Mouse (Mus musculus): ENCODE data around the gene Elp4. TPM values are rescaled to one million over a fixed set of nuclear protein-coding genes. Genes with fewer than 3 reads are reported as not detected.

The Elp4 gene
- polyA plus RNA-seq, 1 experiment from 2014 or later: 47.4 TPM

DNA sequence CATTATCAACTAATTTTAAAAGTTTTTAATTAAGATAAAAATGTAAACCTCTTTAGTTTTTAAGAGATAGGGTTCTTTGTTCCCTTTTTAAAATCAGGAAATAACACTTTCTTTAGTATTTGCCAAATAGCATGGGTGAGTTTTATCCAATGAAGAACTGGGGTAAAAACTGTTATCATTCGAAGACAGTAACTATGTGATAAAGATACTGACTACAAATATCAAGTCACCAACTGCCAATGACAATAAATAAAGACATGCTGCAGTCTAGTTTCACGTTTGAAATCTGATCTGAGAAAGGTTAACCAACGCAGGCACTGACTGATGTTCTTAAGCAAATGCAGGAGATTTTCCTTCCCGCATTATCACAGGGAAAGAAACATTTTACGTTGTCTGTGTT lies 100.9 kb downstream of the Elp4 start:
- Histone ChIP-seq H3K27ac (no peak overlapping the region), H3K4me2 (replicated peaks) (no peak overlapping the region), H3K9me3 (no peaks in the 10 kb centered on the region), H3K27me3 (replicated peaks) (no peaks in the 10 kb centered on the region), H3K9ac (no peak overlapping the region), H3K4me3 (no peak overlapping the region), H3K4me1 (no peaks in the 10 kb centered on the region), H3K36me3 (no peaks in the 10 kb centered on the region)
- WGBS: 55% methylated on average over 5 of the region's 5 CpGs
- no peak for ATAC-seq (ENCODE audit: low FRiP score, low read depth)

DNA sequence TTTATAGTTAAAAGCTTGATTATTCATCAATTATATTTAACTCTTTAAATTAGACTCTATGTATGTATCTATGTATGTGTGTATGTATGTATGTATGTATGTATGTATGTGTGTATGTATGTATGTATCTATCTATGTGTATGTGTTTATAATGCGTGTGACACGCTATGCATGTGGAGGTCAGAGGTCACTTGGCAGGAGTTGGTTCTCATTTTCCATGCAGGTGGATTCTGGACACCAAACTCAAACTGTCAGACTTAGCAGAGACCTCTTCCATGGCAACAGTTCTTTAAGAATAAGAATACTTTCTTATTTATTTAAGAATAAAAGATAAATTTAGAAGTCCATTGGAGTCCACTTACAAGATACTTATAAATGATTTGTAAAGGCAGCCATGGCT lies 101.5 kb downstream of the Elp4 start:
- WGBS: 84% methylated on average over 2 of the region's 2 CpGs
- Histone ChIP-seq H3K9me3 (no peaks in the 10 kb centered on the region), H3K4me3 (no peak overlapping the region), H3K27ac (no peak overlapping the region), H3K9ac (no peak overlapping the region), H3K4me1 (no peaks in the 10 kb centered on the region), H3K36me3 (no peaks in the 10 kb centered on the region), H3K27me3 (replicated peaks) (no peaks in the 10 kb centered on the region), H3K4me2 (replicated peaks) (no peak overlapping the region)
- ATAC-seq (ENCODE audit: low FRiP score, low read depth): no peak

DNA sequence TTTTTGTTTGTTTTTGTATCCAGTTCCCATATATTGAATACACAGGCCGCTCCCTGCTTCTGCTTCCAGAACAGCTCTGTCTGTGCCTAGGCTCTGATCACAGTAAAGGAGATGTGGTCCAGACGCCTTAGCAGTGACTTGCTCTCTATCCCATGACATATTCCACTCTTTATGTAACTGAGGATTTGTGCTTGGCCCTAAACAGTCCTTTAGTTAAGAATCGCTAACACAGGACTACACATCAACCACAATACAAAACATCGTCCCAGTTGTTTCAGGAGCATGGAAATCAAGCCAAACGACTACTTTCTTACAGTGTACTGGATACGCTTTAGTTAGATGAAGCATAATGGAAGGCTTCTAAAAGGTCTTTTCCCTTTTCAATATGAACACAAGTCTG lies 102.8 kb downstream of the Elp4 start:
- no peak for ATAC-seq (ENCODE audit: low FRiP score, low read depth)
- no peaks in the 10 kb centered on the region for H3K9me3 ChIP-seq
- WGBS: 72% methylated on average over 6 of the region's 6 CpGs
- H3K4me1 ChIP-seq: no peaks in the 10 kb centered on the region
- no peaks in the 10 kb centered on the region for H3K36me3 ChIP-seq
- no peak overlapping the region for H3K27ac ChIP-seq
- no peaks in the 10 kb centered on the region for H3K27me3 ChIP-seq (replicated peaks)
- no peak overlapping the region for H3K9ac ChIP-seq
- no peak overlapping the region for H3K4me2 ChIP-seq (replicated peaks)
- no peak overlapping the region for H3K4me3 ChIP-seq

DNA sequence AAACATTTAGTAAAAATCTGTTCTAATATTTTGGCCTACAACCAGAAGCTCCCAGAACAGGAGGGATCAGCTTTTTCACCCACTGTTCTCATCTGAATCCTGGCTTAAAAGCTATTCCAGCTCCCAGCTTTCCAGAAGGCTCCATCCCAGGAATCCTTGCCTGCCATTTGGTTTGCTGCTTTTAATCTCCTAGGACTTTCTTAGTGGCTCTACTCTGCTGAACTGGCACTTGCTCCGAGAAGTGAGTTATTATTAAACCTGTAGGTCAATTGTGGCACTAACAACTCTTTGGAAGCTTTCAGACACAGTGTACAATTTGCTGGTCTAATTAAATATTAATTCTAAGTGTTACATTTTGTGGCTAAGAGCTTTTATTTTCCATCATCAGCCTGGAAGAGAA lies 103.7 kb downstream of the Elp4 start:
- no peak for ATAC-seq (ENCODE audit: low FRiP score, low read depth)
- Histone ChIP-seq H3K27me3 (replicated peaks) (no peaks in the 10 kb centered on the region), H3K9me3 (no peaks in the 10 kb centered on the region), H3K4me2 (replicated peaks) (no peak overlapping the region), H3K9ac (no peak overlapping the region), H3K4me3 (no peak overlapping the region), H3K36me3 (no peaks in the 10 kb centered on the region), H3K27ac (no peak overlapping the region), H3K4me1 (no peaks in the 10 kb centered on the region)
- 51% methylated on average over 1 of the region's 1 CpGs for WGBS

DNA sequence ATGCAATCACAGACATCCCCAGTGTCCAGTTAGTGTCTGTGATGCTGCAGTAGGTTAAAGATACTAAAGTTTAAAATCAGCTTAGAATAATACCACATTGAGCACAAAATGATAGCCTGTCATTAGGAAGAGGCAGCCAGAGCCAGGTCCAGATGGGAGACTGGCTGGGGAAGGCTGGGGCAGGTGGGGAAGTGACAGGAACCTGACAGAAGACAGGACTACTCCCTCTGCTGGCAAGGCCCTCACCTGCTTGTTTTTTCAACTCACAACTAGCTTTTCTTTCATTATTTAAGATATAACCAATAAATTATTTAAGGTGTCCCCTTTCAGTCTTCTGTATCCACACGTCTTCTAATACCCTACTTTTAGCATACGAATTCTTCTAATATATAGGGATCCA lies 104.5 kb downstream of the Elp4 start:
- Histone ChIP-seq H3K4me1 (no peaks in the 10 kb centered on the region), H3K9ac (no peak overlapping the region), H3K27ac (no peak overlapping the region), H3K9me3 (no peaks in the 10 kb centered on the region), H3K27me3 (replicated peaks) (no peaks in the 10 kb centered on the region), H3K4me2 (replicated peaks) (no peak overlapping the region), H3K4me3 (no peak overlapping the region), H3K36me3 (no peaks in the 10 kb centered on the region)
- ATAC-seq (ENCODE audit: low FRiP score, low read depth): peak; percentile 55
- 76% methylated on average over 2 of the region's 2 CpGs for WGBS

DNA sequence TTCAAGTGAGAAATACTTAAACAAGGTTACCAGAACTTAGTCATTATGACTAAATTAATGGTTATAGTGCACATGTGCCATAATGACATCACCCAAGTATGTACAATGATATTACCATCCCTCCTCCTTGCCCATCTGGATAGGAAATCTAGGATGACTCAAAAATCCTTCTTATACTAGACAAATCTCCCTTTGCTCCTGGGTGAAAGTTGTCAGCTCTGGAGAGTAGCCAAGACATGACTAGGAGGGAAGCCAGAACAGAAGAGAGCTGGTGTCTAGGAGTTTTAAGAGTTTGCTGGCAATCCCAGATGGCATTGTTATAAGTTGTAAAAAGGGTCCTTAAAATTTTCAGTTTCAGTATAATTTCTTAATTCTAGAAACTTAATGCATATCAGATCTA lies 106.5 kb downstream of the Elp4 start:
- Histone ChIP-seq H3K27ac (no peak overlapping the region), H3K9me3 (no peaks in the 10 kb centered on the region), H3K9ac (no peak overlapping the region), H3K4me2 (replicated peaks) (no peak overlapping the region), H3K4me3 (no peak overlapping the region), H3K4me1 (no peaks in the 10 kb centered on the region), H3K36me3 (no peaks in the 10 kb centered on the region), H3K27me3 (replicated peaks) (no peaks in the 10 kb centered on the region)
- no peak for ATAC-seq (ENCODE audit: low FRiP score, low read depth)

DNA sequence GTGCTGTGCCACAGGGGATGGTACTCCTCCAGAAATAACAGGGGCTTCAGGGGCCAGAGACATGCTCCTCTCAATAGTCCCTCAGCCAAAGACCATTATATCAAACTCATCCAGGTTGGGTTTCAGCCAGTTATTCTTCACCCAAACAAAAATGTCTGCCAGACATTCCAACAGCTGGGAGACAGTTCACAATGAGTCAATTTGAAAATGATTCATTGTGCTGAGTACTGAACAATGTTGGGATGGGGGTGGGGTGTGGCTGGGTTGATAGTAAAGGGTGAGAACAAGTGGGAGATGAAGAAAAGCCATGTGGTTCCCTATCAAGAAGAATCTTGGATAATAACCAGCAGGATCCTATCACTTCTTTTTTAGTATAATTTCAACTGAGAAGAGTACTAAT lies 108.3 kb downstream of the Elp4 start:
- H3K9ac ChIP-seq: no peak overlapping the region
- no peak for ATAC-seq (ENCODE audit: low FRiP score, low read depth)
- no peaks in the 10 kb centered on the region for H3K4me1 ChIP-seq
- no peaks in the 10 kb centered on the region for H3K36me3 ChIP-seq
- no peaks in the 10 kb centered on the region for H3K27me3 ChIP-seq (replicated peaks)
- no peak overlapping the region for H3K4me3 ChIP-seq
- no peaks in the 10 kb centered on the region for H3K9me3 ChIP-seq
- no peak overlapping the region for H3K27ac ChIP-seq
- H3K4me2 ChIP-seq (replicated peaks): no peak overlapping the region

DNA sequence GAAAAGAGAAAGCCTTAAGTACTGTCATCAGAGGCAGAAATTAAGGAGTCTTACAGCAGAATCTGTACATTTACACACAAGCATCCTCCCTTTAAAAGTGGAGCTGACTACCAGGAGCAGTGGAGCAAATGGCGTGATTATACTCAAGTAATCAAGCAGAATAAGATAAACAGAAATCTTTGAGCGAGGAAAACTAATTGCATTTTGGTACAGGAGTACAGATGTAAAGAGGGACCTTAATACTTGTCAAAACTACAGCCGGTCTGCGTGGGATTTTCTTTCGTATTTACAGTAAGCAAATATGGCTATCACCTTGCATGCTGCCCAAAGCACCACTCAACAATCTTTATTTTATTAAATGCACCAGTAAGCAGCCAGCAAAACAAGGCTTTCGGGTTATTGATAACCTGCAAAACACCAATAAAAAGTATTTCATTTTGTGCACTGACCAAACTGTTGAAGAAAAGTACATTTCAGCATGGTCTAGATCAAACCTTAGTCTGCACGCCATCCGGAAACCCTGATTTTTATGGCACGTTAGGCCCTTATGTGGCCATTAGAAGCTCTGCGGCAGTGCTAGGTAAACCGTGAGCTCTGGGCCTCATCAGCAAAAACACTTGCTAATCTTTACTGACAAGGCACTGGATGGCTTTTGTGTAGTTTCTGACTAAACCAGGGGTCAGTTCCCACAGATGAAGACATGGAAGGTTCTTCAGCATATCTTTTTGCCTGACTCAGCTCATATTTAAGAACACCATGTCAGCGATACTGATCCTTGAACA lies 111.8 kb downstream of the Elp4 start:
- no peak overlapping the region for H3K27ac ChIP-seq
- no peaks in the 10 kb centered on the region for H3K36me3 ChIP-seq
- H3K9me3 ChIP-seq: no peaks in the 10 kb centered on the region
- no peak for ATAC-seq (ENCODE audit: low FRiP score, low read depth)
- H3K4me2 ChIP-seq (replicated peaks): no peak overlapping the region
- H3K9ac ChIP-seq: no peak overlapping the region
- no peaks in the 10 kb centered on the region for H3K27me3 ChIP-seq (replicated peaks)
- H3K4me3 ChIP-seq: no peak overlapping the region
- H3K4me1 ChIP-seq: no peaks in the 10 kb centered on the region
- WGBS: 57% methylated on average over 12 of the region's 12 CpGs

DNA sequence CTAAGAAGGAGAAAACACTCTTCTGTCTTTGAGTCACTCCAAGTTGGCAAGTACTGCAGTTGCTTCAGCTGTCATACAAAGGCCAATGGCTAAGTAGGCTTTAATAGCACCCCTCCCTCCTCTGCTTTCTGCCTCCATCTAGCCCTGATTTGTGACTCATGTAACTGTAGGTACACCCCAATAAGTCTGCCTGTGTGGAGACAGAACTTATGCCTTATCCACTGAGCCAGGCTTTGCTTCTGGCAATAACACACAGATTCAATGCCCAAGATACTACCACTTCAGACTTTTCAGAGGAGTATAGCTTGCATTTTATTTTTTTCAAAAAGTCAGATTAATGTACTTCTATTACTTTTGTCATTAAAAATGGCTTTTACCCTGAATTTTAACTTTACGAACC lies 114.4 kb downstream of the Elp4 start:
- no peak overlapping the region for H3K9ac ChIP-seq
- H3K36me3 ChIP-seq: no peaks in the 10 kb centered on the region
- no peak overlapping the region for H3K4me2 ChIP-seq (replicated peaks)
- H3K27me3 ChIP-seq (replicated peaks): no peaks in the 10 kb centered on the region
- ATAC-seq (ENCODE audit: low FRiP score, low read depth): no peak
- no peaks in the 10 kb centered on the region for H3K9me3 ChIP-seq
- H3K4me1 ChIP-seq: no peaks in the 10 kb centered on the region
- H3K4me3 ChIP-seq: no peak overlapping the region
- H3K27ac ChIP-seq: no peak overlapping the region
- 94% methylated on average over 1 of the region's 1 CpGs for WGBS

DNA sequence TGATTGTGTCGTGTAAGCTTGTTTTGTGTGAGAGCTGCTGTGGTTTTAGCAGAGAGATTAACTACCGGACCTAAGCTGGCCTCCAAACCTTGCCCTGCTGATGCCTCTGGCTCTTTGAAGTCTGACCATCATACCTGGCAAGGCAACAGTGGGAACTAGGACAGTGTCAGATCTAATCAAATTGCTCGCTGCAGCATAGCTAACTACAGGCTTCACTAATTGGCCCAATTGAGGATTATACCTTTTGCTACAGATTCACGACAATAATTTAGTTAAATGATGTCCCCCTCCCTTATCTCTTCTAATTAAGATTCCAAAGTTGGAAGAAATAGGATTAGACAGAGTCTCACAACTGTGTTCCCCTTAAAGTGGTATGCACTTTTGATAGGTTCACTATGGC lies 116.6 kb downstream of the Elp4 start:
- no peak overlapping the region for H3K4me3 ChIP-seq
- H3K27ac ChIP-seq: no peak overlapping the region
- H3K9me3 ChIP-seq: no peaks in the 10 kb centered on the region
- no peaks in the 10 kb centered on the region for H3K27me3 ChIP-seq (replicated peaks)
- H3K36me3 ChIP-seq: no peaks in the 10 kb centered on the region
- no peaks in the 10 kb centered on the region for H3K4me1 ChIP-seq
- WGBS: 72% methylated on average over 4 of the region's 4 CpGs
- H3K4me2 ChIP-seq (replicated peaks): no peak overlapping the region
- no peak for ATAC-seq (ENCODE audit: low FRiP score, low read depth)
- no peak overlapping the region for H3K9ac ChIP-seq

DNA sequence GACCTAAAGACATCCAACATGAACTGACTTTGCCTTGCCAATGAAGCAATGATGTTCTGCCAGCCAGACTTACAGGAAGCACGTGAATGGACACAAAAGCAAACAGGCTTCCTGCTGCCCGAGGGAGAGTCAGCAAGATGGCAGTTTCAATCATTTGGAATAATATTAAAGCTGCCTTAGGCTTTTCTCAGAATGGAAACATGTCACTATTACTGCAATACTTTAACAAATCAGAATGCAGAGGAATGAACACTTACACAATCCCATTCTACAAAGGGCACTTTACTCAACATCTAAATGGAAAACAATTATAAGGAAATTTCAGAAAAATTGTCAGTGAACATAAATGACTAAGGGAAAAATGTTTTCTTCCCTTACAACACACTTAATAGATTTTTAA lies 117.4 kb downstream of the Elp4 start:
- WGBS: 32% methylated on average over 2 of the region's 2 CpGs
- Histone ChIP-seq H3K4me1 (no peaks in the 10 kb centered on the region), H3K4me3 (no peak overlapping the region)

DNA sequence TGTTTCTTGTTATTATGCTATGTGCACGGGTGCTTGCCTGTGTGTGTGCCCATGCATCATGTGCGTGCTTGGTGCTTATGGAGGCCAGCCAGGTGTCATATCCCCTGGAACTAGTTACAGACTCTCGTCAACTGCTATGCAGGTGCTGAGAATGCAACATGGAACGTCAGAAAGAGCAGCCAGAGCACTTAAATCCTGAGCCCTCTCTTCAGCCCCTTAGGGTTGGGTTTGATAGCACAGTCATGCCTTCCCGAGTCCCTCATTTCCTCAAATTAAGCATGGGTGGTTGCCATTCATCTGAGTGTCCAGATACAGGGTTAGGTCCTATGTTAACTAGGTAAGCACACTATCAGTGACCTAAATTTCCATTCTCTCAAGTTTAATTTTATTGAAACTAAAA lies 121.5 kb downstream of the Elp4 start:
- no peak overlapping the region for H3K4me3 ChIP-seq
- WGBS: 75% methylated on average over 5 of the region's 5 CpGs
- no peak overlapping the region for H3K9ac ChIP-seq
- H3K27ac ChIP-seq: no peak overlapping the region
- H3K4me1 ChIP-seq: no peaks in the 10 kb centered on the region
- no peaks in the 10 kb centered on the region for H3K27me3 ChIP-seq (replicated peaks)
- H3K36me3 ChIP-seq: no peaks in the 10 kb centered on the region
- H3K9me3 ChIP-seq: no peaks in the 10 kb centered on the region
- H3K4me2 ChIP-seq (replicated peaks): no peak overlapping the region
- ATAC-seq (ENCODE audit: low FRiP score, low read depth): no peak

More for the DNA sequence above, 117.4 kb downstream of the Elp4 start:
- Histone ChIP-seq H3K27me3 (replicated peaks) (no peaks in the 10 kb centered on the region), H3K4me2 (replicated peaks) (no peak overlapping the region), H3K9me3 (no peaks in the 10 kb centered on the region), H3K27ac (no peak overlapping the region), H3K36me3 (no peaks in the 10 kb centered on the region), H3K9ac (no peak overlapping the region)
- ATAC-seq (ENCODE audit: low FRiP score, low read depth): no peak

DNA sequence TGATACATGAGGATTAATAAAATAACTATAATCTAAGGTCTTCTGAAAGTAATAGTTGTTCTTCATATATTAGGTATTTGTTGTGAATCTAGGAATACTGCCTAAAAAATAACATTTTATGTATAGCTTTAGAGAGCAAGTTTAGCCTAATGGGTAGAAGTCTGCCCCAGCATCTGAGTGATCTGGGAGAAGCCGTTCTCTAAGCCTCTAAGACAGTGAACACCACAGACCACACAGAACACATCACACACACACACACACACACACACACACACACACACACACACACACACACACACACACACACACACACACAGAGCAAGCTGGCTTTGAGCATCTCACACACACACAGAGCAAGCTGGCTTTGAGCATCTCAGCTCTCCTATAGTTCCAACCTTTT lies 123.6 kb downstream of the Elp4 start:
- no peaks in the 10 kb centered on the region for H3K9me3 ChIP-seq
- no peak overlapping the region for H3K27ac ChIP-seq
- 27% methylated on average over 1 of the region's 1 CpGs for WGBS
- H3K36me3 ChIP-seq: no peaks in the 10 kb centered on the region
- H3K4me1 ChIP-seq: no peaks in the 10 kb centered on the region
- no peak for ATAC-seq (ENCODE audit: low FRiP score, low read depth)
- H3K9ac ChIP-seq: no peak overlapping the region
- no peak overlapping the region for H3K4me2 ChIP-seq (replicated peaks)
- H3K4me3 ChIP-seq: no peak overlapping the region
- no peaks in the 10 kb centered on the region for H3K27me3 ChIP-seq (replicated peaks)
